Mouse (Mus musculus): Measurements from ENCODE around the gene Tm9sf4. TPM values are rescaled to one million over a fixed set of nuclear protein-coding genes. Genes with fewer than 3 reads are reported as not detected.

Tm9sf4 gene
- polyA plus RNA-seq, 1 experiment, result 52.5 TPM

- no peak for TF ChIP-seq CTCF (IDR thresholded peaks at IDR 0.05; ENCODE audit: control insufficient read depth, insufficient read depth, insufficient replicate concordance, low read depth, low read length)
- TF ChIP-seq POLR2A (IDR thresholded peaks at IDR 0.05; ENCODE audit: control insufficient read depth, low read depth, low read length), result no peak
- Histone ChIP-seq H3K4me1 (ENCODE audit: control insufficient read depth, insufficient read depth, low read length) (no peaks in the 10 kb centered on the region), H3K27me3 (ENCODE audit: control insufficient read depth, insufficient read depth, low read length) (no peaks in the 10 kb centered on the region), H3K36me3 (ENCODE audit: control insufficient read depth, insufficient read depth, low read length) (peaks cover 2% of the 10 kb centered on the region; the same call in 1 of the 2 replicates), H3K4me3 (ENCODE audit: control insufficient read depth, low read depth, low read length) (no peak overlapping the region), H3K27ac (ENCODE audit: control insufficient read depth, insufficient read depth, low read depth, low read length) (no peak overlapping the region)
These were observed 15.0 kb downstream of the Tm9sf4 start for GRCm38 (mm10) chr2:153175995-153176570.

GRCm38 (mm10) chr2:153177188-153177587 is 16.1 kb downstream of the Tm9sf4 start:
- TF ChIP-seq CTCF (IDR thresholded peaks at IDR 0.05; ENCODE audit: control insufficient read depth, insufficient read depth, insufficient replicate concordance, low read depth, low read length), result no peak
- TF ChIP-seq POLR2A (IDR thresholded peaks at IDR 0.05; ENCODE audit: control insufficient read depth, low read depth, low read length), result no peak
- Histone ChIP-seq H3K27me3 (ENCODE audit: control insufficient read depth, insufficient read depth, low read length) (no peaks in the 10 kb centered on the region), H3K4me3 (ENCODE audit: control insufficient read depth, low read depth, low read length) (no peak overlapping the region), H3K27ac (ENCODE audit: control insufficient read depth, insufficient read depth, low read depth, low read length) (no peak overlapping the region), H3K4me1 (ENCODE audit: control insufficient read depth, insufficient read depth, low read length) (no peaks in the 10 kb centered on the region), H3K36me3 (ENCODE audit: control insufficient read depth, insufficient read depth, low read length) (peaks cover 2% of the 10 kb centered on the region; the same call in 1 of the 2 replicates)

GRCm38 (mm10) chr2:153179126-153179860 is 18.2 kb downstream of the Tm9sf4 start:
- Histone ChIP-seq H3K27me3 (ENCODE audit: control insufficient read depth, insufficient read depth, low read length) (no peaks in the 10 kb centered on the region), H3K36me3 (ENCODE audit: control insufficient read depth, insufficient read depth, low read length) (peaks cover 2% of the 10 kb centered on the region; the same call in 1 of the 2 replicates), H3K27ac (ENCODE audit: control insufficient read depth, insufficient read depth, low read depth, low read length) (no peak overlapping the region), H3K4me1 (ENCODE audit: control insufficient read depth, insufficient read depth, low read length) (no peaks in the 10 kb centered on the region), H3K4me3 (ENCODE audit: control insufficient read depth, low read depth, low read length) (no peak overlapping the region)
- no peak for TF ChIP-seq POLR2A (IDR thresholded peaks at IDR 0.05; ENCODE audit: control insufficient read depth, low read depth, low read length)
- no peak for TF ChIP-seq CTCF (IDR thresholded peaks at IDR 0.05; ENCODE audit: control insufficient read depth, insufficient read depth, insufficient replicate concordance, low read depth, low read length)

- H3K27me3 ChIP-seq (ENCODE audit: control insufficient read depth, insufficient read depth, low read length), result no peaks in the 10 kb centered on the region
- TF ChIP-seq POLR2A (IDR thresholded peaks at IDR 0.05; ENCODE audit: control insufficient read depth, low read depth, low read length), result no peak
- no peak for TF ChIP-seq CTCF (IDR thresholded peaks at IDR 0.05; ENCODE audit: control insufficient read depth, insufficient read depth, insufficient replicate concordance, low read depth, low read length)
- peaks cover 2% of the 10 kb centered on the region; the same call in 1 of the 2 replicates for H3K36me3 ChIP-seq (ENCODE audit: control insufficient read depth, insufficient read depth, low read length)
These were observed 18.9 kb downstream of the Tm9sf4 start for GRCm38 (mm10) chr2:153179961-153180360.

GRCm38 (mm10) chr2:153186176-153186591 is 25.1 kb downstream of the Tm9sf4 start:
- no peaks in the 10 kb centered on the region; the same call in 1 of the 2 replicates for H3K36me3 ChIP-seq (ENCODE audit: control insufficient read depth, insufficient read depth, low read length)
- no peaks in the 10 kb centered on the region for H3K27me3 ChIP-seq (ENCODE audit: control insufficient read depth, insufficient read depth, low read length)
- H3K27ac ChIP-seq (ENCODE audit: control insufficient read depth, insufficient read depth, low read depth, low read length), result no peak overlapping the region
- H3K4me1 ChIP-seq (ENCODE audit: control insufficient read depth, insufficient read depth, low read length), result no peaks in the 10 kb centered on the region
- H3K4me3 ChIP-seq (ENCODE audit: control insufficient read depth, low read depth, low read length), result no peak overlapping the region
- TF ChIP-seq POLR2A (IDR thresholded peaks at IDR 0.05; ENCODE audit: control insufficient read depth, low read depth, low read length) (no peak), CTCF (IDR thresholded peaks at IDR 0.05; ENCODE audit: control insufficient read depth, insufficient read depth, insufficient replicate concordance, low read depth, low read length) (no peak)

More at GRCm38 (mm10) chr2:153179961-153180360, 18.9 kb downstream of the Tm9sf4 start:
- Histone ChIP-seq H3K4me3 (ENCODE audit: control insufficient read depth, low read depth, low read length) (no peak overlapping the region), H3K4me1 (ENCODE audit: control insufficient read depth, insufficient read depth, low read length) (no peaks in the 10 kb centered on the region), H3K27ac (ENCODE audit: control insufficient read depth, insufficient read depth, low read depth, low read length) (no peak overlapping the region)

GRCm38 (mm10) chr2:153187848-153188247 is 26.7 kb downstream of the Tm9sf4 start:
- no peaks in the 10 kb centered on the region for H3K4me1 ChIP-seq (ENCODE audit: control insufficient read depth, insufficient read depth, low read length)
- H3K27me3 ChIP-seq (ENCODE audit: control insufficient read depth, insufficient read depth, low read length), result no peaks in the 10 kb centered on the region
- H3K4me3 ChIP-seq (ENCODE audit: control insufficient read depth, low read depth, low read length), result no peak overlapping the region
- peaks cover 1% of the 10 kb centered on the region; the same call in 1 of the 2 replicates for H3K36me3 ChIP-seq (ENCODE audit: control insufficient read depth, insufficient read depth, low read length)
- TF ChIP-seq CTCF (IDR thresholded peaks at IDR 0.05; ENCODE audit: control insufficient read depth, insufficient read depth, insufficient replicate concordance, low read depth, low read length), result no peak
- TF ChIP-seq POLR2A (IDR thresholded peaks at IDR 0.05; ENCODE audit: control insufficient read depth, low read depth, low read length), result no peak
- H3K27ac ChIP-seq (ENCODE audit: control insufficient read depth, insufficient read depth, low read depth, low read length), result no peak overlapping the region

GRCm38 (mm10) chr2:153191242-153191641 is 30.1 kb downstream of the Tm9sf4 start:
- TF ChIP-seq POLR2A (IDR thresholded peaks at IDR 0.05; ENCODE audit: control insufficient read depth, low read depth, low read length), result no peak
- no peak for TF ChIP-seq CTCF (IDR thresholded peaks at IDR 0.05; ENCODE audit: control insufficient read depth, insufficient read depth, insufficient replicate concordance, low read depth, low read length)
- no peak overlapping the region for H3K27ac ChIP-seq (ENCODE audit: control insufficient read depth, insufficient read depth, low read depth, low read length)
- H3K4me1 ChIP-seq (ENCODE audit: control insufficient read depth, insufficient read depth, low read length), result no peaks in the 10 kb centered on the region
- peaks cover 1% of the 10 kb centered on the region; the same call in 1 of the 2 replicates for H3K36me3 ChIP-seq (ENCODE audit: control insufficient read depth, insufficient read depth, low read length)
- no peaks in the 10 kb centered on the region for H3K27me3 ChIP-seq (ENCODE audit: control insufficient read depth, insufficient read depth, low read length)
- no peak overlapping the region for H3K4me3 ChIP-seq (ENCODE audit: control insufficient read depth, low read depth, low read length)
